Mouse (Mus musculus) spleen, adult 2 months (tissue): ENCODE results near the gene Rnf10. TPM values are rescaled to one million over a fixed set of nuclear protein-coding genes. Genes with fewer than 3 reads are reported as not detected.
A peak's percentile ranks its signal among the peaks of the same experiment; 100 is the strongest.

Experiments
- DNase-seq, 2 experiments: peaks; one replicate each; pipeline versions ENCODE4 v3.0.0 to v3.0.0-alpha.2; 2012 to 2021; ENCODE audit warnings: low spot score in 2 of 2, low read depth in 1 of 2
- H3K27ac ChIP-seq: fragments of 200-500 bp; 2 replicates; pipeline ENCODE4 v1.5.1; 2012; ENCODE audit warnings: low read length, inconsistent platforms; ENCODE audit not compliant: insufficient read depth
- H3K27me3 ChIP-seq: fragments of 200-500 bp; 2 replicates; pipeline ENCODE4 v1.6.1; 2012; ENCODE audit warnings: mild to moderate bottlenecking, moderate library complexity, low read length, inconsistent platforms; ENCODE audit not compliant: control insufficient read depth, insufficient read depth
- H3K36me3 ChIP-seq: fragments of 200-500 bp; 2 replicates; pipeline ENCODE4 v1.6.1; 2012; ENCODE audit warnings: mild to moderate bottlenecking, low read length, inconsistent platforms; ENCODE audit not compliant: control insufficient read depth, insufficient read depth
- H3K4me1 ChIP-seq: fragments of 200-500 bp; 2 replicates; pipeline ENCODE4 v1.6.1; 2011; ENCODE audit warnings: inconsistent platforms; ENCODE audit not compliant: control insufficient read depth, insufficient read depth, insufficient read length
- H3K4me3 ChIP-seq: fragments of 200-500 bp; 2 replicates; pipeline ENCODE4 v1.5.1; 2011; ENCODE audit warnings: mild to moderate bottlenecking, inconsistent platforms; ENCODE audit not compliant: insufficient read depth, insufficient read length; ENCODE audit errors: extremely low read depth
- CTCF ChIP-seq: fragments of 200-500 bp; IDR thresholded peaks from 2 replicates; pipeline ENCODE4 v1.5.1; 2011; ENCODE audit warnings: mild to moderate bottlenecking, inconsistent platforms; ENCODE audit not compliant: insufficient read depth, insufficient read length, insufficient replicate concordance; ENCODE audit errors: extremely low read depth
- POLR2A ChIP-seq: fragments of 200-500 bp; IDR thresholded peaks from 2 replicates; pipeline ENCODE4 v1.6.1; 2011; ENCODE audit warnings: low read depth, low read length, inconsistent platforms
- WGBS: fragments of 180-500 bp; shearing (Covaris S2); methylation state at CpG from one replicate; pipeline ENCODE4 v1.1.7; 2018; 5-methylcytosine and 5-hydroxymethylcytosine counted together
- polyA plus RNA-seq: library from polyadenylated mRNA; depleted of rRNA; stranded (reverse); fragments of >200 nt; gene quantifications from 2 replicates; pipeline ENCODE4 v1.2.3, GENCODE M21; 2012

Gene Rnf10
- polyA plus RNA-seq, 1 experiment, result 125 TPM

- no peaks in the 10 kb centered on the region for H3K36me3 ChIP-seq
- WGBS, result 5% methylated on average over 17 of the region's 17 CpGs
- no peak overlapping the region for H3K4me3 ChIP-seq
- peaks cover 8% of the 10 kb centered on the region for H3K27me3 ChIP-seq
- TF ChIP-seq POLR2A, result no peak
- no peak for TF ChIP-seq CTCF
- no peak overlapping the region for H3K27ac ChIP-seq
- no peak for DNase-seq
- H3K4me1 ChIP-seq, result no peaks in the 10 kb centered on the region
Measured at GRCm38 (mm10) chr5:115214864-115215263, 57.8 kb downstream of the Rnf10 start.

DNA sequence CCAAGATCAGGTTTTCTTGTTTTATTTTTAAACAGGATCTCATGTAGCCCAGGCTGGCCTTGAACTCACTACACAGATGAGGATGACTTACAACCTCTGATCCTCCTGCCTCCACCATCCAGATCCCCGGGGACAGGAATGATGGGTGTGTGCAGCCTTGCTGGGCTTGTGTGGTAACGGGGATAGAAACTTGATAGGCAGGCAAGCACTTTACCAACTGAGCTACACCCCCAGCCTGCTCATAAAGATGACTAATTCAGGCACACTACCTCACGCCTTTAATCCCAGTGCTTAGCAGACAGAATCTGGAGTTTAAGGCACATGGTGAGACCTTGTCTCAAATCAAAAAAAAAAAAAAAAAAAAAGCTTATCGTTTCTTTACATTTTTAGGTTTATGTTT lies 59.8 kb downstream of the Rnf10 start:
- Histone ChIP-seq H3K36me3 (no peaks in the 10 kb centered on the region), H3K27me3 (peaks cover 8% of the 10 kb centered on the region), H3K4me3 (no peak overlapping the region), H3K27ac (no peak overlapping the region), H3K4me1 (no peaks in the 10 kb centered on the region)
- no peak for DNase-seq
- no peak for TF ChIP-seq CTCF
- WGBS, result 76% methylated on average over 4 of the region's 4 CpGs

DNA sequence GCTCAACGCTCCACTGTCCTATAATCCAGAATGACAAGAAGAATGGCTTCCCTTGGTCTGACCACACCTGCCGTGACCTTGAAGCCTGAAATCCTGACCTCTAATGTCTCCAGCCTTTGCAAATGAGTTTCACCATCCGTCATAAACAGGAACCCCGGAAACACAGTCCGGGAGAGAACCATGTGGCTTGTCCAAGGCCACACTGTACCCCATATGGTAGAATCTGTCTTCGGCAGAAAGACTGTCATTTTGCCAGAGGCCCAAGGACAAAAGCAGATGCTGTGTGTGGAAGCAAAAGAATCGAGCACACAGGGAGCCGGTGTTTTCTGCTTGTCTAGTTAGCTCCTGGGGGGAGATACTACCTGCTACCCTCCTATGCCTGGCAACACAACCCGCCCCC lies 60.2 kb downstream of the Rnf10 start:
- DNase-seq, result no peak
- Histone ChIP-seq H3K27ac (no peak overlapping the region), H3K36me3 (no peaks in the 10 kb centered on the region), H3K4me3 (no peak overlapping the region), H3K4me1 (no peaks in the 10 kb centered on the region), H3K27me3 (peaks cover 8% of the 10 kb centered on the region)
- TF ChIP-seq POLR2A (no peak), CTCF (no peak)
- WGBS, result 84% methylated on average over 9 of the region's 9 CpGs

- H3K27me3 ChIP-seq, result peaks cover 5% of the 10 kb centered on the region
- TF ChIP-seq POLR2A (no peak), CTCF (peak; percentile 61; the same call in 1 of the 2 replicates)
- no peaks in the 10 kb centered on the region for H3K4me1 ChIP-seq
- H3K36me3 ChIP-seq, result no peaks in the 10 kb centered on the region
- no peak overlapping the region for H3K27ac ChIP-seq
- H3K4me3 ChIP-seq, result no peak overlapping the region
- 16% methylated on average over 1 of the region's 1 CpGs for WGBS
- peak in 1 of 2 experiments; percentile 32 for DNase-seq
Measured at GRCm38 (mm10) chr5:115210380-115210779, 62.3 kb downstream of the Rnf10 start.

DNA sequence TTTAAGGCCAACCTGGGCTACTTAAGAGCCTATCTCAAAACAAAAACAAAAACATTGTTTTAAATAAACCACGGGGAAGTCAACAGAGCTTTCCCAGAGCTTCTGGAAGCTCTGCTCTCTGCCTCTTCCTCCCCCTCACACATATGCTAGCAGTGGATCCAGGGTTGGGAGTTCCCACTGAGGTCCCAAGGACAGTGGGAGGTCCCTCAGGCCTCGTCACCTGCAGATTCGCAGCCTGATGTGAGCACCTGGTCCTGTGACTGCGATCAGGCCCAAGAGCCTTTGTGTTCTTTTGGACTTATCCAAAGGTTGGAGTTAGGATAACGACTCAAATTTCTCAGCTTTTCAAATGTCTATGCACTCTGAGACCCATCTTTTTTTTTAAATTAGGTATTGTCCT lies 64.1 kb downstream of the Rnf10 start:
- no peak overlapping the region for H3K4me3 ChIP-seq
- peaks cover 10% of the 10 kb centered on the region; the same call in 1 of the 2 replicates for H3K4me1 ChIP-seq
- 91% methylated on average over 5 of the region's 5 CpGs for WGBS
- H3K27ac ChIP-seq, result no peak overlapping the region
- no peak for DNase-seq
- TF ChIP-seq POLR2A, result no peak
- no peak for TF ChIP-seq CTCF
- H3K36me3 ChIP-seq, result no peaks in the 10 kb centered on the region
- peaks cover 10% of the 10 kb centered on the region for H3K27me3 ChIP-seq

DNA sequence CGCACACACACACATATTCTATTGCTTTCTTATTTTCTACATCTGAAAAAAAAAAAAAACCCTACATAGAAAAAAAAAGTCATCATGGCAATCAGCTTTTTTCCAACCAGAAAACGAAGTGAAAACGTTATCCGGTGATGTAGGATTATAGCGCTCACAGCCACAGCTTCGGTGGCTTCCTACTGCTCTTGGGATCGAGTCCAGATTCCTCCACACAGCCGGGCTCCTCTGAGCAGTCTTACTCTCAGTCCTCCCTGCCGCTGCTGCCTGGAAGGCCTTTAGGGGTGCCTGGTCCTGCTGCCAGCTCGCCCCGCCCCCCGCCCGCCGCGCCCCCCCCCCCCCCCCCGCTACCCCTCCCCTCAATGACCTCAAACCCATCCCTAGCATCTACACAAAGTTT lies 64.8 kb downstream of the Rnf10 start:
- TF ChIP-seq POLR2A (no peak), CTCF (no peak)
- no peaks in the 10 kb centered on the region for H3K36me3 ChIP-seq
- H3K4me1 ChIP-seq, result peaks cover 10% of the 10 kb centered on the region; the same call in 1 of the 2 replicates
- WGBS, result 30% methylated on average over 13 of the region's 16 CpGs
- no peak overlapping the region for H3K4me3 ChIP-seq
- peaks cover 10% of the 10 kb centered on the region for H3K27me3 ChIP-seq
- no peak for DNase-seq
- no peak overlapping the region for H3K27ac ChIP-seq

DNA sequence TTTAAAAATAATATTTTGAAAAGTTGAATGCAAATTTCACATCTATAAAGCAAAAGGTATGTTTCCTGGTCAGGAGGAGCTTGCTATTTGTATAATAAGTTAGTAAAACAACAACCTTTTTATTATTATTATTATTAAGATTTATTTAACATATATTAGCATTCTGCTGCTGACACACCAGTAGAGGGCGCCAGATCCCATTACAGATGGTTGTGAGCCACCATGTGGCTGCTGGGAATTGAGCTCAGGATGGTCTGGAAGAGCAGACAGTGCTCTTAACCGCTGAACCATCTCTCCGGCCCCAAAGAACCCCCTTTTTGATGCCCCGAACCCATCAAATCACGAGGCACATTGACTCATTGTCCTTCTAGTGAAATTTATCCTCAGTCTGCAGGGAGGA lies 65.5 kb downstream of the Rnf10 start:
- Histone ChIP-seq H3K27ac (no peak overlapping the region), H3K4me3 (no peak overlapping the region), H3K36me3 (no peaks in the 10 kb centered on the region), H3K4me1 (peaks cover 10% of the 10 kb centered on the region; the same call in 1 of the 2 replicates), H3K27me3 (peaks cover 10% of the 10 kb centered on the region)
- DNase-seq, result no peak
- 57% methylated on average over 5 of the region's 5 CpGs for WGBS
- TF ChIP-seq CTCF, result no peak
- no peak for TF ChIP-seq POLR2A
